Mouse (Mus musculus) layer of hippocampus, adult 8-10 months (tissue): ENCODE data around the gene Itga4. TPM values are rescaled to one million over a fixed set of nuclear protein-coding genes. Genes with fewer than 3 reads are reported as not detected.

Source experiments
- DNase-seq, 2 experiments: peaks; one replicate each; pipeline ENCODE4 v3.0.0; 2022; ENCODE audit warnings: low spot score in 2 of 2
- total RNA-seq, 4 experiments: library from RNA; stranded (reverse); gene quantifications; 2 replicates each; pipeline ENCODE4 v1.2.4; 2022

Itga4 gene
- total RNA-seq, 4 experiments from 2014 or later, result 19.2 to 25.8 (median 23.6) TPM

DNA sequence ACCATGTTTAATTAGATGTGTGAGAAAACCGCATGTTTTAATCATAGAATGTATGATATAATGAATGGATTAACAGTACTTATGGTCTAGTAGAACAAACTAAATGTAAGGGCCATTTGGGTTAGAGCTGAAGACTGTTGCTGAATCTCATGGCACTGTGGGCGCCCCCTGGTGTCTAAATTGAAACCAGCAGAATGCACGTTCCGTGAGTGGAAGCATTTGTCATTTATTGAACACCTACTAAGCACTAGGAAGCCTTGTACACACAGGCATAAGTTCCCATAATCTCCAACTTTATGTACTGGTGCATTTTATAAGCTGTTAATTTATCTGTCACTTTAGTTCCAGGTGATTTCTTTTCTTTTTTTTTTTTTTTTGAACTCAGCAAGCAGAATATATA, 10.4 kb downstream of the Itga4 start:
- peak in 1 of 2 experiments; percentile 65 for DNase-seq

DNA sequence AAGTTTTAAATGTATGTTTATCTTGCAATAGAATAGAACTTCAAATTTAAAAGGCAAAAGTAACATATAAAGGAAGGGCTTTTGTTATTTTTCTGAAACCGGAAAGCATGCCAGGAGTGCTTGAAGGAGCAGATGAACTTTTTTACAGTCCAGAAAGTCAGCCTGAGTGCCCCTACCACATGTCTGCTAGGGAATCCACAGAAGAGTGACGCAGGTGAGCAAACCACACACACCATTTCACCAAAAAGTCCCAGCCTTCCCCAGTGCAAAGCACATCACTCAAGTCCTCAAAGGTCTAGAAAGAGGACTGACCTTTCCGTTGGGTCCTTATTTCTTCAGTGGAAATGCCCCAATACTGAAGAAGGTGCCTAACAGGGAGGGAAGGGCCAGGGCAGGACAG, 11.3 kb downstream of the Itga4 start:
- DNase-seq, result no peak

DNA sequence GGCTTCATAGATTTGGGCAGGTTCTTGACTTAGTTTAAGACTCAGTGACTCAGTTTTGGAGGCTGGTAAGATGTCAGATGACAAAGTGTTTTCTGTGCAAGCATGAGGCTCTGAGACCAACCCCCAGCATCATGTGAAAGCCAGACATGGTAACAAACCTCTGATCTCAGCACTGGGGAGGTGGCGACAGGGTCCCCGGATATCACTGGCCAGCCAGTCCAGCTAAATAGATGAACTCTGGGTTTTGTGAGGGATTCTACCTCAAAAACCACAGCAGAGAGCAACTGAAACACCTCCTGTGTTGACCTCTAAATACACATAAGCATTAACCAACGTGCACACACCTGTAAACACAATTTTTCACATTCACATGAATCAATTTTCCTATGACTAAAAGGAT, 12.0 kb downstream of the Itga4 start:
- no peak for DNase-seq

DNA sequence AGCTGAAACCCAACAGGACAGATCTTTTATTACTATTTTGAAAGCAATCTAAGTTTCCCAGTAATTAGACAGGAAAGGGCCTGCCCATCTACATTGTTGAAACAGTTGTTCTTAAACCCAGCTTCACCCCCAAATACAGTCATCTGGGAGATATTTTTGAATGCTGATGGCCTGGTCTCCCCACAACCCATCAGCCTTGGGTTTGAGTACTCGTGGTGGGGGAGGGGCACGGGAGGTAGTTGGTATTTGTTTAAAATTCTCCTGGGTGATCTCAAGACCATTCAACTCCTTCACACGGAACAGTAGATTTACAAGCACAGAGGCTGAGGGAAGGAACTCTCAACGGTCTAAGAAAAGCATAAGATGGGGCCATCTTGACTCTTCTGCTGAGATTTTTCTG, 13.6 kb downstream of the Itga4 start:
- DNase-seq, result no peak

DNA sequence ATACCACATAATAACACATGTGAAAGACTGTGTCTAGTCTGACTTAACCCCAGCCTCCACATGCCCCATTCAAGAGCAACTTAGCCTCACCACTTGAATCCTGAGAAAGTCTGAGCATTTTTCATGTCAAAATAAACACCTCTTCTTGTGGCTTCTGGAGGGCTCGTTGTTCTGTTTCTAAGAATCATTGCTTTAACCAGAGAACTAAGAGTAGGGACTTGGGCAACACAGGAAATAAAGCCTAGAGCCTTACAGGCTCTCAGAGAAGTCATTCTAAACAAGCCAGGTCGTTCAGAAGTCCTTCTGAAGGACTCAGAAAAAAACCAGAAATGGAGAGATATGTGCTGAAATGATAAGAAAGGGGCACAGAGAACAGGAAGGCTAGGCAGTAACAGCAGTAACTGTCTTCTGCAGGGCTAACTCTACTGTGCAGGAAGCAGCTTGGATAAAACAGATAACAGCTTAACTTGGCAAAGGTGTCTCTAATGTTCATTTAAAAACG, 14.9 kb downstream of the Itga4 start:
- no peak for DNase-seq

DNA sequence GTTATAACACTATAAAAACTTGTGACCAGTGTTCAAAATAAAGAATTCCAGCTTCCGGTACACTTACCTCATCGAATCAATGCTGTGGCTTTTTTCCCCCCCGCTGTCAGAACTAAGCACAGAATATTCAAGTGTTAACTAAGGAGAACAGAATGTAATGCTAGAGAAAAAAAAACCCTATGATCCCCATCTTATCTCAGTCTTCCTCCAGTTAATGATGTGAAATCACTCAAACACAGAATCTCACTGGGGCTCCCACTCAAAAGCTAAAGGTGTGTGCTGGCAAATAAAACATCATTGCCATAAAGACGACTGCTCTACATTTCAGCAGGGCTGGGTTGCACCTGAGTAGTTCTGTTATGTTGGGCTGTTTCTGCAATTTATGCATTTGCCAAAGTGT, 16.6 kb downstream of the Itga4 start:
- DNase-seq, result no peak

DNA sequence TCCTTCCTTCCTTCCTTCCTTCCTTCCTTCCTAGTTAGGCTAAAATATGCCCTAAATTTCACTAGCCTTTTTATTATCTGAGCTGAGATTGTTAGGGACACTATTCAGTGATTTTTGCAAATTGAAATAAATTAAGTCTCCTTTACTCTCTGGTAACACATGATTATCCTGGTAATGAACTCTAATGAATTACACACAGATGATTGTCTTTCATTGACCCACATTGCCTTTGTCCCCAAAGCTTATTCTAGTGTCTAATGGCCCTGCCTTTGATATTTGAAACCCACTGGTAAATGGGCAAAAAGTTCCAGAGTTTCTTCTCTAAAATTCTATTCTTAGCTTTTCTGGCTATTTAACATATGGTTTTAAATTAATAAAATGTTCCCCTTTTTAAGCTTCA, 23.4 kb downstream of the Itga4 start:
- no peak for DNase-seq

DNA sequence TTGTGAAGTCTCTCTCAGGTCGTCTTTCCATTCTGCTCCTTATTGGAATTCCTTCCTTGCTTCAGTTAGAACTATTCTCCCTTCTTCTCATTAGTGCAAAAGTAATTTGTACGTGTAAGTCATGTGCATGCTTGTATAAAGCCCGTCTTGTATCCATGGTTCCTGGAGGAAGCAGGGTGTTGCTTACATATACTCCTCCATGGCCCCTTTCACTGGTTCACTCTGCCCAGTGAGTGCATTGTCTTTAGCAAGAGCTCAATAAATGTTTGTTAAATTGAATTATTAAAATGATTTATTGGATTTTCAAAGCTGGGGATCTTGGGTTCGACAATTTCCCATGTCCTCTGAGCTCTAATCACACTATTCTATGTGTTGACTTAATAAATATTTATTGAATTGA, 29.0 kb downstream of the Itga4 start:
- no peak for DNase-seq

DNA sequence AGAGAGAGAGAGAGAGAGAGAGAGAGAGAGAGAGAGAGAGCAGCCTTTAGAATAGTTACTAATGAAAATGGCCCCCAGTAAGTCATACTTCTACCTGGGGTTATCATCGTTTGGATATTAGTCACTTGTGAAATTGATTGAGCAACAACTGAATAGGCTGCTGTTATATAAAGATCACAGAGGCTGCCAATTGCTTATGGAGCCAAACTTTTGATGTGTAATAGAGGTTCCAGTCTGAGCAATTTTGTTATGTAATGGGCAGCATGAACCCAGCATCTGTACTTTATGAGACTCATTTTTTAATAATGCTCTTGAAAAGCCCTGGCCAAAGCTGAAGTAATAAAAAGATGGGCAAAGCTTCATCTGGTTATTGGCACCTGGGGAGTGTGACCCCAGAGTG, 34.9 kb downstream of the Itga4 start:
- no peak for DNase-seq

DNA sequence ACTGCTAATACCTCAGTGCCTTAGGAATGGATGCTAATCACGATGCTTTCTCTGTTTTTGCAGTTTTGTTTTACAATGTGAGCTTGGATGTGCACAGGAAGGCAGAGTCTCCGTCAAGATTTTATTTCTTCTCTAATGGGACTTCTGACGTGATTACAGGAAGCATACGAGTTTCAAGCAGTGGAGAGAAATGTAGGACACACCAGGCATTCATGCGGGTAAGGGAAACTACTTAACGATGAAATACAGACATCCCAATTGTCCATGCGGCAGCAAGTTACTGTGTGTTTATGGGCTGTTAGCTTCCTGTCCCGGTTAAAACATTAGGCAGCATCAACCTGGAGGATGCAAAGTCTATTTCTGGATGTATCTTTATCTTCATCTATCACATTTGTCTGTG, 36.7 kb downstream of the Itga4 start:
- DNase-seq, result no peak

DNA sequence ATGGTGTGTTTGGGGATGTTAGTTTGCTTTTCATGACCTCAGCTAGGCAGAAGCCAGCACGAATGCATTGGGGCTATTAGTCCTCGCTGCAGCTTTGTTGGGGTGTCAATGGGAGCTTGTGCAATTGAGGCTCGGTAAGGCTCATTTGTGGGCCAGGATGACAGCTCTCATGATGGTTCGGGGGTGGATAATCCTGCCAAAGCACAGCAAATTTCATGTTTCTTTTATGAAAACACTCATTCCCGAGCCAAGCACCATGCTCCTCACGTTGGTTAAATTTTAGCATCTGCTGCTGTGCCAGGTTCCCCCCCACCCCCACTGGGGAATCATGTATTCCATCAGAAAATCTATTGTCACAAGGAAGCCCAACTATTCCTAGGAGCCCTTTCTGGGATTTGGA, 37.2 kb downstream of the Itga4 start:
- DNase-seq, result peak; percentile 52 to 53

DNA sequence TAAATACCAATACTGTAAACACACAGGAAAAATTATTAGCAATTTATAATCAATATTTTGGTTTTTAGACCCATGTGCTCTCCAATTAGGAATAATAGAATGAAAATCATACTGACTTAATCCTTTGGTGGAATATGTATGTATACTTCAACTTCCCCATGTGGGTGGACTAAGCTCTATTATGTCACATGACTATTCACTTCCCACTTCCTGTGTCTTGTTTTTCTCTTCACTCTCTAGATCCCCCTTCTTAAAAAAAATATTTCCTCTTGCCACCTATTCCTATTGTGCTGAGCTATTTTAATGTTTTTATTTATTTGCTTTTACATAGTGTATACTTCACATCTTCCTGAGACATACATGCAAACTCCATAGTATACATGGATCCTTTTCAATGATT, 47.2 kb downstream of the Itga4 start:
- no peak for DNase-seq

DNA sequence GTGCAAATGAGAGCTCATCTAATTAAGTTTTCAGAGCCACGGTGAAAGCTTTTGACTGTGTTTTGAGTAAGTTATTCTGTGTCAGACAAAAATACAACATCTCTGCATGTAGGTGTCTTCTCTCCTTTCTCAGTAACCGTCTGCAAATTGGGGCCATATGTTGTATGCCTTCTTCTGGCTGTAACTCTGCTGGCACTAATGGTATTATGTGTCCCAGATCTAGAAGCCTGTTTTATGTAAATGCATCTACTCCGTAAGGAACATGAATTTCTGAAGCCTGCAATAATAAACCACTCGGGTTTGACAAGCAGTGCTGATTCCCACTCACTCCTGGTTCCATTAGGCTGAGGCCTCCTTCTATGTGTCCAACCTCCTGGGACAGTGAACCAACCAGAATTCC, 52.3 kb downstream of the Itga4 start:
- DNase-seq, result peak in 1 of 2 experiments; percentile 26

DNA sequence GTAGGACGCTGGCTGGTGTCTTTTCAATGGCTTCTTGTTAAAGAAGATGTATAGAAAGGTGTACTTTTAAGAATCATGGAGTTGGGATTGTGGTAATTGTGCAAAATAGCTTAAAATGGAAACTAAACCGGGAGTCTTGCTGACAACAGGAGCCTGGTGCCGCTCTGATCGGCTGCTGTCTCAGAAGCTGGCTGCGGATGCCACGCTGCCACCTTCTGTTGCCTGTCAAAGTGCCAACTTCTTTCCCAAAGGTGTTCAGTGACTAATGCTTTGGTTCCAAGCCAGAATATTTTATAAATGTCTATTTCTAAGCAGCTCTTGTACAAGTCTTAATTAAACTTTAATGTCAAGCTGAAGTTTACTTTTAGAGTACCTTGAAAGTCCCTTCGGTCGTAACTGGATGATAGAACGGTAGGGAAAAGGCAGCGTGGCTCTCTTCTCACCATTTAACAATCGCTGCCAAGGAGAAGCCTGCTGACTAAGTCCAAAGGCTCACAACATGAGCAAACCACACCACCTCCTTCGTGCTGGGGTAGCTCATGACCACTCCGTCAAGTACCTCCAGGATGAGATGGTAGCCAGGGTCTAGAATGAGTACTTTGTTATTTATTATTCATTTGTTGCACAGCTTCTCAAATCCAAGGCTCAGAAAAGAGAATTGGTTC, 54.4 kb downstream of the Itga4 start:
- peak in 1 of 2 experiments; percentile 34 for DNase-seq

DNA sequence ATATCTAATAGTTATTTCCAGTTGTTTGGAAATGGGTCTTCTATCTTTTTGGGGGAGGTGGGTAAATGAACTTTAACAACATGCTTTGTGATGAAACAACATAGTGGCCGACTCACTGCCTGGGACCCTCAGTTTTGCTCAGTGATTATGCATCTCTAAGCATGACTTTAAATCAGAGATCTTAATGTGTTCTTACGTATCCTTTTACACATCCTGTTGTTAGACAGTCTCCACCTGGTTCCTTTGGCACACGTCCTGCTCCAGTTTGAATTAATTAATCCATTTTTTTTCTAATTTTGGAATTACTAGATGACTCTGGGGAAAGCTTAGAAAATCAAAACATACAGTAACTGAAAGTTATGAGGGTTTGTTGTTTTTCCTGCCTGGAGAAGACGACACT, 57.3 kb downstream of the Itga4 start:
- no peak for DNase-seq

DNA sequence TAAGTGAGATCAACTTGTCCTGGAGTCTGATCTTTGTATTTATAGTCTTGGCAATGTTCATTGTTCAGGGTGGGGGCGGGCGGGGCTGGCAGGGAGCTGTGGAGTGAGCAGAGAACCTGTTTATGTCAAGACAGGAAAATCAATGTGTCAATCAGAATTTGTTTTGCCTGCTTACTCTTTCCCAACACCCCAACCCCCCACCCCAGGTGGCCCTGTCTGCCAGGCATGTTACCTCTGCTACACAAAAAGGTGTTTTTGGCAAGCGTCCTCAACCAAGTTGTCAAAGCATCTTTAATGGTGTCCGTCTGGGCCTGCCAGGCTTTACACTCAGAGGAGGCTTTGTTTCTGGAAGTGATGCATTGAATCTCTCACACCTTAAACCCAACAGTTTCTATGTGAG, 59.9 kb downstream of the Itga4 start:
- DNase-seq, result no peak

DNA sequence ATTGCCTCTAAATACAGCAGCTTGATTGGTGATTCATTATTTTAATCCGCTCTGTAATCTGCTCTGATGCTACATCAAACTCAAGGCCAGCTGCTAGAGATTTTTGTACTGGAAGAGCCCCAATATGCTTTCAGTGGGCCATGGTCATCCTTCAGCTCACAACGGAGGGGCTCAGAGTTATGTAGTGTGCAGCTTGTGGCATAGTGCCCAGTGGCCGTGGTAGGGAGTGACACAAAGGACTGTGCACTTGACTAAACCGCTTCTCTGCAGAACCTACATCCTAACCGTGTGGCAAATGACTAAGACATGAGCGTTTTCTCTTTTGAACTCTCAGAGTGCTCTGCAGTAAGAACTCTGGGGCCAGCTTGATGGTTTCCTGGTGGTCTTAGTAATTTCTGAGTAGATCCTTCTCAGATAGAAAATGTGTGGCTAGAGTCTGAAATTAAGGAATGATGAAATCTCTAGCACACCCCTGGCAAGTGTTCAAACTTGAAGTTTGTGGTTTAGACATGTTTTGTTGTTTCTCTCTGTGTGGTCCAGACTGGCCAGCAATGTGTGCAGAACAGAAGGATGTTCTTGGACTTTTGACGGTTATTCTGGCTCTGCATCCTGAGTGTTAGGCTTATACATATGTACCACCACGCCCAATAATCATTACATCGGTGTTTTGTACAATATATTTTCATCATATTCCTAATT, 61.1 kb downstream of the Itga4 start:
- no peak for DNase-seq

DNA sequence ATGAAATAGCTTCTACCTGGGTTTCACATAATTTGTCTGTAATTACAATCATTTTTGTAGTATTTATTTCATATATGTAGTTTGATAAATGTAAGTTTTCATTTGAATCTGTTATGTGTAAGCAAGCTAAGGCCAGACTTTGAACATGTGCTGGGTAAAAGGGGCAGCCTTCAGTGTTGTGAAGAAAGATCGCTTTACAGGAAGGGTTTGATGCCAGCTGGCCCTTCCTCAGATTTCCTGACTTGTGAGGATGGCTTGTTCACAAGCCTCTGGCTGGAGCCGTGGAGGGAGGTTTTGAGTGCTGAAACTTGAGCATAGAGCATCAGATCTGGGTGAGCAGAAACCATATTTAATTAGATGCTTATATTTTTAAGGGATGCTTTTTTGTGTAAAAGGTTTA, 72.9 kb downstream of the Itga4 start:
- no peak for DNase-seq

DNA sequence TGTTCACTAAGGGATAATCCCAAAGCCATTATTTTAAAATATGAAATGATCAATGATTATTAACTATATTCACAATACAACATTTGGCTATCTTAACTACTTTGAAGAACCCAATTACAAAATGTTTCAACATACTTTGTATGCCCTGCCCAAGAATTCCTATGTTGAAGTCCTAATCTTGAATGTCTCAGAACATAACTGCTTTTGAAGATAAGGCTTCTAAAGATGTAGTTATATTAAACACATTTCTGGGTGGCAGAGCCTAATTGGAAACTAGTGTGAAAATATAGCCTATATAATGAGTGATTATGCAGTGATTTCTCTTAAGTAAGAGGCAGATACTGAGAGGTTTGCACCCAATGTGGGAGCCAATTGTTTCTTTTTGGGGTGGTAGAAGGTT, 79.4 kb downstream of the Itga4 start:
- no peak for DNase-seq

DNA sequence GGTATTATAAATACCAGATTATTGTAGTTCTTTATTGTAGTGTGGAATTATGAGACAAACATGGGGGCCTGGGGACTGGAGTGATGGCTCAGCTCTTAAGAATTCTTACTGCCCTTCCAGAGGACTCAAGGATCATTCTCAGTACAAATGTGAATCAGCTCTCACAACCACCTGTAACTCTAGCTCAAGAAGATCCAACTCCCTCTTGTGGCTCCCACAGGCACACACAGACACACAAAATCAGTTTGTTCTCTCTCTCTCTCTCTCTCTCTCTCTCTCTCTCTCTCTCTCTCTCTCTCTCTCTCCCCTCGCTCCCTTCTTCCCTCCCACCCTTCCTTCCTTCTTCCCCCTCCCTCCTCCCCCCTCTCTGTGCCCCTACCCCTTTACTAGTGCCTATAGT, 80.9 kb downstream of the Itga4 start:
- no peak for DNase-seq

DNA sequence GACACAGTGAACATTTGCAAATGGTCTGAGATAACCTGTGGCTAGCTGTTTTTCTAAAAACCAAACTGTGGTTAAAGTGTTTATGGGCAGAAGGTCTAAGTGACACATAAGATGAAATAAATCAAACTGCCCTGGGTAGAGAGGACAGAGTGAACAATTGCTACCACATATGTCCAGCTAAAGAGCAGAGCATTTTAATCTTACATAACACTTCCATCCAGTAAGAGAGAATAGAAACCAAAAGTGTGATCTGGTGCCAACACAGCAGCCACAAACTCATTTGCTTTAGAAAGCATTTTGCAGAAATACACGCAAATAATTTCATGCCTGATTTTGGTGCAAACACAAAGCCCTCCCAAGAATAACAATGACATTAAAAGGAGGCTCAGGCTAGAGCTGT, 83.8 kb downstream of the Itga4 start:
- no peak for DNase-seq

DNA sequence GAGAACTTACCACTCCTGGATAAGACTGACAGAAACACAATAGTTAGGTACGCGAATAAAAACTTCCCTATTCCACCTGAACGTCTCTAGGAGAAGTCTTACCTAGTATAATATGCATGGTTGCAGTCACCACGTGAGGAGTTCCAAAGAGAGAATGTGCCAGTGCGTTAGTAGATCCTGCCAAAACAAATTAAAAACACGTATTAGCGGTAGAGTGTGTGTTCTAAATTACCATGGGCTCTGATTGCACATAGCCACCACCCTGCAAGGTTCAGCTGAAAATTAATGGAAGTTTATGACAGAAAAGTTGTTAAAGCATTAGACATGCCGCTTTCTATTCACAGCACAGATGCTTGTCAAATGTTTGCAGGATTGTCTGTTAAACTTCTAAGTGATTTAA, 87.9 kb downstream of the Itga4 start:
- no peak for DNase-seq
